Mouse (Mus musculus): ENCODE measurements at regions not wholly inside any gene's neighbourhood (a gene's known extent, or its start where the extent isn't known, plus 50 kb on each side); places are given as distances from the start of the nearest gene placed in this dataset.
A peak's percentile ranks its signal among the peaks of the same experiment; 100 is the strongest.

GRCm38 (mm10) chr1:64364095-64364494, 168.3 kb upstream of the Creb1 start:
- DNase-seq (ENCODE audit: low spot score in 2 of 2) = no peak

DNA sequence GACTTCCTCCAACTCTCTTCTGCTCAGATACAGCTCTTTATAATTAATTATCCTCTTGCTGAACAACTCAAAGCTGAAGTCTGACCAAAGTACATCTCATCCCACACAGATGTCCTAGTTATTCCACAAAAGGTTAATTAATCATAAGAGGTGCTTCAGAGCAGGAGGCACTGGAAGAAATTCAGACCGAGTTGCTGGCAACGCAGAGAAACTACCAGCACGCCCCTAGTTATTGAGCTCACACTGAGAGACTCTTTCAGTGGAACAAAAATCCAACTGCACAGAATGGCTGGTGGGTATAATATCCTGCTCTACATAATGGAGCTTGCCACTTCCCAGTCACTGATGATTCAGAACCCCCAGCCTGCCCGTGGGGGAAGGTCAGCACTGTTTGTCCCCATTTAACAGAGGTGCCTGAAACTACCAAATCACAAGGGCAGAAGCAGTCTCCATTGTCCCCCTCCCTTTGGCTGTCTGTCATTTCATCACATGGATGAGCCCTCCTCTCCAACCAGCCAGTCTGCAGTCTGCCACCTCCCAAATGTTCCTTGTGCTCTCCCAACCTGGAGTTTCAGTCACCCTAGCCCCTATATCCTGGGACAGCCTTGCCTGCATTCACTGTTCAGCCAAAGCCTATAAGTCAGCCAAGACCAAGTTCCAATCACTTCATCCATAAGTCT, 170.3 kb upstream of the Creb1 start:
- no peak for DNase-seq (ENCODE audit: low spot score in 2 of 2)

- no peak for DNase-seq (ENCODE audit: low spot score in 2 of 2)
Observed at GRCm38 (mm10) chr1:64343268-64343667, 189.2 kb upstream of the Creb1 start.

GRCm38 (mm10) chr1:64341596-64341995, 190.8 kb upstream of the Creb1 start:
- DNase-seq (ENCODE audit: low spot score in 2 of 2) = no peak

DNA sequence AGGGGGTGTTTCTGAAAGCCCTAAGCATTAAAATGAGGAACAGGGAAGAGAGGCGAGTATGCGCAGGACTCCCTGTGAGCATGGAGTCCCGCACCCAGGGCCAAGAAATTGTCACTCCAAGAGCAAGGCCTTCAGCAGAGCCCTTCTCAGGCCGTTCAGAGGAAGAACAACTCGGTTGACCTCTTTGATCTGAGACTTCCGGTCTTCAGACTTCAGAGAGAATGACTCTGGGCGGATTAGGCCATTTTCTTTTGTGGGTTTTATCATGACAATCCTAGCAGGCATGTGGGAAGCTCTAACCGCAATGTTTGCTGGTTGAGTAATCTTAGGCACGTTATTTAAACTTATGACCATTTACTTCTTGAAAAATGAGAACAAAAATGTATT, 193.9 kb upstream of the Creb1 start:
- DNase-seq (ENCODE audit: low spot score in 2 of 2) = no peak

GRCm38 (mm10) chr1:64337619-64338574, 194.5 kb upstream of the Creb1 start:
- no peak for DNase-seq (ENCODE audit: low spot score in 2 of 2)

DNA sequence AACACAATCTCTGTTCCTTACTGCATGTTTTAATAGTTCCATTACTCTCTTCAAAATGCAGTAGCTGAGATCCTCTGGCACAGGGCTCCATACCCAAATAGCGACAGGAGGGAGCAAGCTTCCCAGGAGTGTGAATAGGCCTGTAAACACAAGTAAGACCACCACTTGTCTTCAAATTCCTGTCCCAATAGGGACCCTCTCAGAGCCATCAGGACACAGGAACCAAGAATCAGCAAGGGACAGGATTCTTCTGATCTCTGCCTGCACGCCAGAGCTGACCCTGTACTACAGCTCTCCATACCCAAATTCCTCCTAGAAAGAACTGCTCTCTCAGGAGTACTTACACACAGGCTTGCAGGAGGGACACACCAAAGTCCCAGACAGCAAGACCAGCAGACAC, 200.9 kb upstream of the Creb1 start:
- DNase-seq (ENCODE audit: low spot score in 2 of 2) = no peak

GRCm38 (mm10) chr1:64330721-64331120, 201.7 kb upstream of the Creb1 start:
- DNase-seq (ENCODE audit: low spot score in 2 of 2) = no peak

DNA sequence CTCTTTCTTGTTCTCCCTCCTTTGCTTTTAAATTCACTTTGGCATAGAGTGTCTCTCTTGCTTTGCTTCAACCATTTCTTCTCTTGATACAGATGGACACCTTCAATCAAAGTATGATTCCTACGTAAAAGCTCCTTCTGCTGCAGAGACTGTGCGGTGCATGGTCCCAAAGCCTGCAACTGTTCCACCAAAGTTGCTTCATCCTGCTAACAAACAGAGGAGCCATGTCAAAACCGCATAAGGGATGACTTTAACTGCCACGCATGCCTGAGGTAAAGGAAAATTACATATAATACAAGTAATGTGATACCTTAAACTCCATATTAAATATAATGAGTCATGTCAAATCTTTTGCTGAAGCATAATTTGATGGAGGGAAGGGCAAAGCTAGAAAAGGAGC, 200.1 kb upstream of the Klf7 start:
- no peak for DNase-seq (ENCODE audit: low spot score in 2 of 2)

- DNase-seq (ENCODE audit: low spot score in 2 of 2) = no peak
Observed at GRCm38 (mm10) chr1:64319155-64319582, 197.1 kb upstream of the Klf7 start.

GRCm38 (mm10) chr1:64318440-64319154, 196.5 kb upstream of the Klf7 start:
- no peak for DNase-seq (ENCODE audit: low spot score in 2 of 2)

DNA sequence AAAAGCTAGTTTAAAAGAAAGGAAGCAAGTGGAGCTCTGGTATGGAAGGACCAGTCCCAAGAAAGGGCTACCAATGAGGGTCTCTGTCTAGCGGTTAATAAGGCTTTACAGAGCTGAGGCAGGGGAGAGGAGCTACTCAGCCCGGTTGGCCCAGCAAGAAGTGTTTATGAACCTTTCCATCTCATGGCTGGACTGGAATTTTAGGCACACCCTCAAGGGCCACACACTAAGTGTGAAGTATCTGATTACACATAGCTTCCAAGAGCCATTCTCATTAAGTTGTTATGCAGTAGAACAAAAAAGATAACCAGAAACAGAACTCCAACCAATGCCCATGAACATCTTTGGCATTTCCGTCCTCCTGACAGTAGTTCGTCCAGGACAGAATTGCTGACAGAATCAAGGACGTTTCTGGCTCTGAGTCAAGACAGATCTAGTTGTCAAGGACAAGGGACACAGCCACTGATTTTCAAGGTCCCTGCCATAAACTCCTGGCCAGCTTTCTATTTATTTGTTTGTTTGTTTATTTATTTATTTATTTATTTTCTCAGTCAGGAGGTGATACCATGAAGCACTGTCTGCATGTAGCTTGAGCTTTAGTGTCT, 195.1 kb upstream of the Klf7 start:
- no peak for DNase-seq (ENCODE audit: low spot score in 2 of 2)

GRCm38 (mm10) chr1:64311371-64311770, 189.3 kb upstream of the Klf7 start:
- no peak for DNase-seq (ENCODE audit: low spot score in 2 of 2)

GRCm38 (mm10) chr1:64308560-64308959, 186.5 kb upstream of the Klf7 start:
- DNase-seq (ENCODE audit: low spot score in 2 of 2) = no peak

- DNase-seq (ENCODE audit: low spot score in 2 of 2) = no peak
Observed at GRCm38 (mm10) chr1:64308088-64308487, 186.0 kb upstream of the Klf7 start.

DNA sequence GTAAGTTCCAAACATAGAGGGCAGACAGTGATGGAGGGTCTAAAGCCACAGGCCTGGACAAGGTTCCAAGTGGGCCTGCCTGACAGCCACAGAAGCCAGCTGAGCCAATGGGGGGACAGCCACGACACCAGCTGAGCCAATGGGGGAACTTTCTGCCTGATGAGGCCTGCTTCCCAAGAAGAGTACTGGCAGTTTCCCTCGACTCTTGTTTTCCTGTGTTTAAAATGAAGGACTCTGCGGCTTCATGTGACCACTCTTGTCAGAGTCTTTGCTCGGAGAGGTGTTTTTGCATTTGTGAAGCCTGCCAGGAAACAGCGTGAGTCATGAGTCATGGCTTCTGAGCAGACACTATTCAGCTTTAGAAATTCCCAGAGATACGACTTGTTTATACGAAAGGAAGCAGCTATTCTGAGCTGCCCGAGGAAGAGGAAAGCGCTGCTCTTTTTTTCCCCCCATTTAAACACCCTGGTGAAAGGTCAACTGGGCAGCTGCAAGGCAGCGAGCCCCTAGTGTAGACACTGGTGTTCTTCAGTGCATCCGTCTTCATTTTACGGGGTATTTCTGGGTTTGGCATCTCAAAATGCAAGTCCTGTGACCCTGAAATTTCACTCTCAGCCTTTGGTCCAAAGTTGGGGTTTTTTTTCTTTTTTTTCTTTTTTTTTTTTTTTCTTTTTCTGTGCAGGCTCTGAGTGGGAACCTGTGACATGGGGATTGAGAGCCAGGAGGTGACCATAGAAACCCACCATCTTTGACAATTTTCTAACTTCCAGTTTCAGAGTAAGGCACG, 183.5 kb upstream of the Klf7 start:
- no peak for DNase-seq (ENCODE audit: low spot score in 2 of 2)

GRCm38 (mm10) chr1:64302833-64303358, 180.8 kb upstream of the Klf7 start:
- peak in 1 of 2 experiments; percentile 34 for DNase-seq (ENCODE audit: low spot score in 2 of 2)

- no peak for DNase-seq (ENCODE audit: low spot score in 2 of 2)
Observed at GRCm38 (mm10) chr1:64301530-64302061, 179.5 kb upstream of the Klf7 start.

GRCm38 (mm10) chr1:64300951-64301529, 179.0 kb upstream of the Klf7 start:
- no peak for DNase-seq (ENCODE audit: low spot score in 2 of 2)

DNA sequence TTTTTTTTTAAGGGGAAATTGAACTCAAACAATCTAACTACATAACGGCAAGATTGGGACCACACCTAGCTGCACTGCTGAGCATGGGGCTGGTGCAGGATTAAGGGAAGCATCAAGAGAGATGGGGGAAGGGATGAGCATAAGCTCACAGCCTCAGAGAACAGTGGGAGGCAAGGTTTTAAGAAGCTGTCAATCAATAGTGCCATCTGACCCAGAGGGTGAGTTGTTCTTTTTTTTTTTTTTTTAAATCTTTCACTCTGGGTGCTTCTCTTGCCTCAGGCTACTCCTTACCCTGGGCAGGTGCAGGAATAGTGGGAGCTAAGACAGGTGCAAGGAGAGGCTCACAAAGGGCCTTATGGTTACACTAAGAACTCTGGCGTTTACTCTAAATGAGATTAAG, 176.9 kb upstream of the Klf7 start:
- DNase-seq (ENCODE audit: low spot score in 2 of 2) = no peak

All from adrenal gland, postnatal 4 days (tissue).